Mouse (Mus musculus) limb, embryonic 12.5 days (tissue): ENCODE data around the gene Rab3a. TPM values are rescaled to one million over a fixed set of nuclear protein-coding genes. Genes with fewer than 3 reads are reported as not detected.

Experiments
- ATAC-seq: fragments of 200-750 bp; cut with Nextera tagmentation; 2 replicates; pipeline ENCODE4 v1.8.0; 2017; ENCODE audit warnings: low read depth, moderate TSS enrichment; ENCODE audit not compliant: insufficient number of reproducible peaks, insufficient read depth, low FRiP score, low TSS enrichment
- H3K27ac ChIP-seq: fragments of 300-500 bp; sonication (generic); 2 replicates; pipeline ENCODE4 v1.5.1; 2016; ENCODE audit warnings: mild to moderate bottlenecking, moderate library complexity
- H3K27me3 ChIP-seq: fragments of 300-500 bp; sonication (generic); 2 replicates; pipeline ENCODE4 v1.6.1; 2016; ENCODE audit warnings: mild to moderate bottlenecking, moderate library complexity
- H3K36me3 ChIP-seq: fragments of 300-500 bp; sonication (generic); 2 replicates; pipeline ENCODE4 v1.6.1; 2016; ENCODE audit warnings: mild to moderate bottlenecking, moderate library complexity
- H3K4me1 ChIP-seq: fragments of 300-500 bp; sonication (generic); replicated peaks from 2 replicates; pipeline ENCODE4 v1.6.1; 2016
- H3K4me2 ChIP-seq: fragments of 300-500 bp; sonication (generic); 2 replicates; pipeline ENCODE4 v1.6.1; 2016; ENCODE audit warnings: mild to moderate bottlenecking, moderate library complexity
- H3K4me3 ChIP-seq: fragments of 300-500 bp; sonication (generic); replicated peaks from 2 replicates; pipeline ENCODE4 v1.5.1; 2016; ENCODE audit warnings: mild to moderate bottlenecking
- H3K9ac ChIP-seq: fragments of 300-500 bp; sonication (generic); replicated peaks from 2 replicates; pipeline ENCODE4 v1.6.1; 2016; ENCODE audit warnings: mild to moderate bottlenecking, moderate library complexity
- H3K9me3 ChIP-seq: fragments of 300-500 bp; sonication (generic); 2 replicates; pipeline ENCODE4 v1.6.1; 2016; ENCODE audit warnings: mild to moderate bottlenecking, moderate library complexity
- WGBS: fragments of 180-500 bp; shearing (Covaris S2); methylation state at CpG from one replicate; pipeline ENCODE4 v1.1.7; 2016; 5-methylcytosine and 5-hydroxymethylcytosine counted together
- polyA plus RNA-seq: library from polyadenylated mRNA; unstranded; fragments of >200 nt; fragmentation: Nextera tagmentation; extraction: Ambion mirVana; gene quantifications from 2 replicates; pipeline ENCODE4 v1.2.1, GENCODE M21; 2016

Gene Rab3a
- polyA plus RNA-seq, 1 experiment from 2014 or later: 13.7 TPM

DNA sequence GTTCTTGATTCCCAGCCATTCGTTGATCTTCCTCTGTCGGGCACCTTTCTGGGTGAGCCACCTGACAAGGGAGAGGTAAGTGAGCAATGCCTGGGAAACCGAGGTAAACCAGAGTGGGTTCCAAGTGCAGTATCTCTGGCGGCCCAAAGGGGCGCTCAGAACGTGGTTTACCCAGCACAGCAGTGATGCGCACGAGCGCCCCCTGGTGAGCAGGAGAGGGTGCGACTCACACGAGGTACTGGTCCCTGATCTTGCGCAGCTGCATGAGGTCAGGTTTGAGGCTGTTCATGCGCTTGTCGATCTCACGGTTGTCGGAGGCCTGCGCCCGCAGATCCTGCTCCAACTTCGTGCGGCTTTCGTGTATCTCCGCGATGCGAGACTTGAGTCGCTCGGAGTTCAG lies 14.9 kb downstream of the Rab3a start:
- Histone ChIP-seq H3K36me3 (peaks cover 68% of the 10 kb centered on the region), H3K4me3 (0 out of 2 replicates have a peak overlapping the region, but pooled peaks have one; percentile 3), H3K4me1 (peaks cover 31% of the 10 kb centered on the region), H3K9ac (0 out of 2 replicates have a peak overlapping the region, but pooled peaks have one; percentile 8), H3K9me3 (no peaks in the 10 kb centered on the region), H3K27me3 (no peaks in the 10 kb centered on the region), H3K27ac (peak overlapping the region; percentile 35; the same call in 1 of the 2 replicates), H3K4me2 (no peak overlapping the region)
- ATAC-seq: 0 out of 2 replicates have a peak, but pooled peaks have one; percentile 8
- 6% methylated on average over 26 of the region's 26 CpGs for WGBS

- Histone ChIP-seq H3K27me3 (no peaks in the 10 kb centered on the region), H3K27ac (peak overlapping the region; percentile 35; the same call in 1 of the 2 replicates), H3K9me3 (no peaks in the 10 kb centered on the region), H3K4me3 (no peak overlapping the region), H3K4me1 (peaks cover 36% of the 10 kb centered on the region), H3K4me2 (no peak overlapping the region), H3K9ac (0 out of 2 replicates have a peak overlapping the region, but pooled peaks have one; percentile 8), H3K36me3 (peaks cover 73% of the 10 kb centered on the region)
- WGBS: 68% methylated on average over 12 of the region's 12 CpGs
- no peak for ATAC-seq
Measured at GRCm38 (mm10) chr8:70769858-70770257, 15.4 kb downstream of the Rab3a start.

GRCm38 (mm10) chr8:70770748-70771147 lies 16.3 kb downstream of the Rab3a start:
- H3K4me2 ChIP-seq: no peak overlapping the region
- no peak overlapping the region for H3K4me3 ChIP-seq
- ATAC-seq: no peak
- no peaks in the 10 kb centered on the region for H3K27me3 ChIP-seq
- no peaks in the 10 kb centered on the region for H3K9me3 ChIP-seq
- H3K36me3 ChIP-seq: peaks cover 76% of the 10 kb centered on the region
- 93% methylated on average over 13 of the region's 13 CpGs for WGBS
- no peak overlapping the region for H3K9ac ChIP-seq
- H3K27ac ChIP-seq: no peak overlapping the region
- peaks cover 43% of the 10 kb centered on the region for H3K4me1 ChIP-seq

GRCm38 (mm10) chr8:70771217-70771616 lies 16.7 kb downstream of the Rab3a start:
- no peak for ATAC-seq
- no peaks in the 10 kb centered on the region for H3K9me3 ChIP-seq
- H3K4me1 ChIP-seq: peaks cover 42% of the 10 kb centered on the region
- H3K4me3 ChIP-seq: no peak overlapping the region
- no peak overlapping the region for H3K9ac ChIP-seq
- 91% methylated on average over 7 of the region's 7 CpGs for WGBS
- no peak overlapping the region for H3K4me2 ChIP-seq
- H3K27me3 ChIP-seq: no peaks in the 10 kb centered on the region
- H3K27ac ChIP-seq: no peak overlapping the region
- H3K36me3 ChIP-seq: peaks cover 76% of the 10 kb centered on the region

- H3K4me1 ChIP-seq: peaks cover 33% of the 10 kb centered on the region
- no peak overlapping the region for H3K9ac ChIP-seq
- no peak for ATAC-seq
- H3K36me3 ChIP-seq: peaks cover 76% of the 10 kb centered on the region
- no peak overlapping the region for H3K4me3 ChIP-seq
- no peak overlapping the region for H3K4me2 ChIP-seq
- H3K27me3 ChIP-seq: no peaks in the 10 kb centered on the region
- H3K27ac ChIP-seq: no peak overlapping the region
- H3K9me3 ChIP-seq: no peaks in the 10 kb centered on the region
- WGBS: 95% methylated on average over 13 of the region's 13 CpGs
Measured at GRCm38 (mm10) chr8:70772075-70772474, 17.6 kb downstream of the Rab3a start.

DNA sequence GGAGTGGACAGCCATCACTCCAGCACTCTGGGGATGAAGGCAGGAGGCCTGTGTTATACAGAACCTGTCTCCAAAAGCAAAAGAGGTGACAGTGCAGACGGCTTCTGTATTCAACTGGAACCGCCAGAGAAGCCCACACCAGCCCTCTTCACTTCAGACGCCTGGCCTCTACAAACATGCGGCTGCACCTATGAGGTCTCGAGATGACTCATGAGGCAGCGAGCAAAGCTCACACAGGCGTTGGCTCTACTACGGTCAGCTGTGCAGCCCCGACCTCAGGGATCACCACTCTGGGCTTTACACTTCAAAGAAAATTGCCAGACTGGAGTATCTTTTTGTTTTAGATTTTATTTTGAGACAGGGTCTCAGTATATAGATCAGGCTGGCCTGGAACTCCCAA lies 18.4 kb downstream of the Rab3a start:
- no peak overlapping the region for H3K4me2 ChIP-seq
- no peak overlapping the region for H3K9ac ChIP-seq
- no peaks in the 10 kb centered on the region for H3K9me3 ChIP-seq
- peaks cover 72% of the 10 kb centered on the region for H3K36me3 ChIP-seq
- H3K27me3 ChIP-seq: no peaks in the 10 kb centered on the region
- no peak overlapping the region for H3K4me3 ChIP-seq
- 87% methylated on average over 9 of the region's 9 CpGs for WGBS
- H3K4me1 ChIP-seq: peaks cover 38% of the 10 kb centered on the region
- no peak overlapping the region for H3K27ac ChIP-seq
- ATAC-seq: no peak

DNA sequence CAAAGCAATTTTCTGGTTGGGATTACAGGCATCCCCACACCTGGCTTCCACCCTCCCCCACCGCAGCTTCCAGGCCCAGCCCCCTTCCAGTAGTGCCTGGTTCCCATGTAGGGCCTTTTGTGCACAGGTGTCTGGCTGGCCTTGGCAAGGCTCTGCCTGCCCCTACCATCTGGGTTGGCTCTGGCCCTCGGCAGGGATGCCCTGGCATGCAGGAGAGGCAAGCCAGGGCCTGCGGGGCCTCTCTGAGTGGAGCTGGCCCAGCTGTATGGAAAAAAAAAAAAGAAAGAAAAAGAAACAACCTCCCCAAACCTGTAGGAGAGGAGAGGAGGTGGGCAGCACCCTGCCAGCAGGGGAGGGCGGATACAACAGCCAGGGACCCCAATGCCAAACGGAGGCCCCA lies 18.9 kb downstream of the Rab3a start:
- Histone ChIP-seq H3K9me3 (no peaks in the 10 kb centered on the region), H3K4me3 (no peak overlapping the region), H3K36me3 (peaks cover 71% of the 10 kb centered on the region), H3K27ac (0 out of 2 replicates have a peak overlapping the region, but pooled peaks have one; percentile 37), H3K27me3 (no peaks in the 10 kb centered on the region), H3K4me2 (0 out of 2 replicates have a peak overlapping the region, but pooled peaks have one; percentile 13), H3K9ac (peak overlapping the region; percentile 96), H3K4me1 (peaks cover 43% of the 10 kb centered on the region)
- no peak for ATAC-seq
- 81% methylated on average over 5 of the region's 5 CpGs for WGBS

DNA sequence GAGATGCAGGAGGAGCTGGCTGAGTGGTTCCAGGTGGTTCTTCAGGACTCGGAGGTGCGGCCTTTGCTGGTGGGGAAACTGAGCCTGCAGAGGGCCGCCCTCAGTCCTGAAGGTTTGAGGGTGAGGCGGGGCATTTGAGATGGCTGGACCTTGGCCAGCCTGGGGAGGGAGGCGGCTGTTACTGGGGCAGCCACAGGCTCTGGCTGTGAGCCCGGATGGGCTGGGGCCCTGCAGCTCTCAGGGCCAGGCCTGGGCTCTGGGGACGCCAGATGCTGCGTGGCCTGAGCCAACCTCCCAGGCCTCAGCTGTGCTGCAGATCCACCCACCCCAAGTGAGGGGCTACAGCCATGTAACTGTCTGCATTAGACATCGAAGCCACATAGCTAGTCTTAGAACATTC lies 19.4 kb downstream of the Rab3a start:
- Histone ChIP-seq H3K4me2 (peak overlapping the region; percentile 13; the same call in 1 of the 2 replicates), H3K4me3 (no peak overlapping the region), H3K27ac (0 out of 2 replicates have a peak overlapping the region, but pooled peaks have one; percentile 37), H3K36me3 (peaks cover 71% of the 10 kb centered on the region), H3K9ac (peak overlapping the region; percentile 96; the same call in 1 of the 2 replicates), H3K9me3 (no peaks in the 10 kb centered on the region), H3K4me1 (peaks cover 43% of the 10 kb centered on the region), H3K27me3 (no peaks in the 10 kb centered on the region)
- 71% methylated on average over 9 of the region's 9 CpGs for WGBS
- no peak for ATAC-seq

DNA sequence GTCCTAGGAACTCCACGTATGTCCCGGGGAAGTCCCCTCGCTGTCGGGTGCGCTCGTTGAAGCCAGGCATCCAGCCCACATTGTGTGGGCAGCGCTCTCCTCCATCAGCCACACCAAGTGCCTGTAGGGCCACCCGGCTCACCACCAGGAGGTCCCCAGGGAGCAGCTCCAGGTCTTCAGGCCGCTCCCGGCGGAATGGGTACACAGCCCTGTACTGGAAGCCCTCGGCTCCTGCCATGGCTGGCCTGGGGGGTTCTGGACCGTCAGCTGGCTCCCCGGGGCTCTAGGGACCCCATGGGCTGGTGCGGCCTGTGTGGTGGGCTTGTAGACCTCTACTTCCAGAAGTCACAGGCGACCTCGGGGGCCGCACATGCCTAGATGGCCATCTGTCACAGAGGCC lies 20.3 kb downstream of the Rab3a start:
- Histone ChIP-seq H3K4me1 (peaks cover 43% of the 10 kb centered on the region), H3K4me3 (peak overlapping the region; percentile 84; the same call in 1 of the 2 replicates), H3K27ac (no peak overlapping the region), H3K9me3 (no peaks in the 10 kb centered on the region), H3K4me2 (peak overlapping the region; percentile 87), H3K27me3 (no peaks in the 10 kb centered on the region), H3K9ac (peak overlapping the region; percentile 96), H3K36me3 (peaks cover 73% of the 10 kb centered on the region)
- ATAC-seq: no peak
- 94% methylated on average over 18 of the region's 18 CpGs for WGBS

- Histone ChIP-seq H3K27ac (no peak overlapping the region), H3K27me3 (no peaks in the 10 kb centered on the region), H3K4me1 (peaks cover 43% of the 10 kb centered on the region), H3K4me3 (peak overlapping the region; percentile 84), H3K36me3 (peaks cover 73% of the 10 kb centered on the region), H3K9me3 (no peaks in the 10 kb centered on the region), H3K9ac (peak overlapping the region; percentile 96), H3K4me2 (peak overlapping the region; percentile 87)
- no peak for ATAC-seq
- WGBS: 94% methylated on average over 5 of the region's 5 CpGs
Measured at GRCm38 (mm10) chr8:70775227-70775626, 20.7 kb downstream of the Rab3a start.

DNA sequence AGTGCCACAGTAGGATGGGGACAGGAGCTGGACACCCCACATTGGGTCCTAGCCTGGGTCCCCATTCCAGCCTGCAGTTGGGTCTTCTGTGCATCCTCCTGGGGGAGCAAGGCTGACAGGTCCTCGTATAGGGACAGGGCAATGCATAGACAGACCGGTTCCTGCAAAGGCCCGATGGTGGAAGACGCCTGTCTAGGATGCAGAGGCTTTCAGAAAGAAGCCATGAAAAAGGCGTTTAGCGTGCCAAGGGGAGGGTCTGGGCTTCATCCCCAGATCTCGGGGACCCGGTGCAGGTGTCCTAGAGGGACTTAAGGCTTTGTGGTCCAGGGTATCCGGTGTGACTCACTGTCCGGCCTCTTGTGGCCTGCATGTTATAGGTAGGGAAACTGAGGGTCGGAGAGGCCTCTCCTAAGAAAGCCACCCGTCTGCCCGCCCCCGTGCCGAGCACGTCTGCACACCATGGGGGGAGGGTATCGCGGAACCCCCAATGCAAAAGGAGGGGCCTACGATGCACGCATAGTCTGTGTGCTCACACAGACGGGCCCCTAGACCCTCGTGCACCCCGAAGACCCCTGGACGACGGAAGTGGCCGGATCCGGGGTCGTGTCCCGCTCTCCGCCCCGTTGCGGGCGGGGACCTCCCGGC lies 21.5 kb downstream of the Rab3a start:
- no peaks in the 10 kb centered on the region for H3K9me3 ChIP-seq
- ATAC-seq: peak; percentile 14
- peak overlapping the region; percentile 84 for H3K4me3 ChIP-seq
- H3K4me1 ChIP-seq: peaks cover 43% of the 10 kb centered on the region
- peak overlapping the region; percentile 97; the same call in 1 of the 2 replicates for H3K27ac ChIP-seq
- no peaks in the 10 kb centered on the region for H3K27me3 ChIP-seq
- H3K36me3 ChIP-seq: peaks cover 73% of the 10 kb centered on the region
- H3K4me2 ChIP-seq: peak overlapping the region; percentile 87
- peak overlapping the region; percentile 96 for H3K9ac ChIP-seq
- WGBS: 3% methylated on average over 34 of the region's 34 CpGs
